Mouse (Mus musculus) liver, postnatal 0 days (tissue): Measurements from ENCODE around the gene Caskin2.

Experiments
- CTCF ChIP-seq: sonication (generic); IDR thresholded peaks from 2 replicates; pipeline ENCODE4 v1.5.1; 2016; ENCODE audit warnings: antibody characterized with exemption, low read depth
- EP300 ChIP-seq: IDR thresholded peaks from 2 replicates; pipeline ENCODE4 v1.6.1; 2016; ENCODE audit warnings: antibody characterized with exemption, low read depth, mild to moderate bottlenecking

GRCm38 (mm10) chr11:115838895-115839311, 25.5 kb upstream of the Caskin2 start:
- TF ChIP-seq EP300 (no peak), CTCF (no peak)
